Mouse (Mus musculus): ENCODE data around the gene Gm6583.

The Gm6583 gene

DNA sequence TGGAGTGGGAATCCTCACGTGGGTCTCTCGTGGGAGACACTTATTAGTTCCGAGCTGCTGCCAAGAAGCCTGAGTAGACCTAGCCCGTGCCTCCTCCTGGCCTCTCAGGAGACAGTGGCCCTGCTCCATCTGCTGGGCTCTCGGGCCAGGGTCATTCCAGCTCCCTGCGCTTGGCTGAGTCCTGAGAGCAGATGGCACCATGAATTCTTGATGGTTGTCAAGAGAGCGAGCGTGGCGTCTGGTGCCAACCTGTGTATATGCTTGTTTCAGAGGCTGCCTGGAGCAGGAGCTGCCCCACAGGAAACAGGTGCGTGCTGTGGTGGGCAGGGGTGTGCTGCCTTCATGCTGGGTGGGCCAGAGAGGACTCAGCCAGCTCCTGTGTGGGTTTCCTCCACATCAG is 12.8 kb upstream of the Gm6583 start:
- DNase-seq (ENCODE audit: low spot score in 2 of 2), result no peak

DNA sequence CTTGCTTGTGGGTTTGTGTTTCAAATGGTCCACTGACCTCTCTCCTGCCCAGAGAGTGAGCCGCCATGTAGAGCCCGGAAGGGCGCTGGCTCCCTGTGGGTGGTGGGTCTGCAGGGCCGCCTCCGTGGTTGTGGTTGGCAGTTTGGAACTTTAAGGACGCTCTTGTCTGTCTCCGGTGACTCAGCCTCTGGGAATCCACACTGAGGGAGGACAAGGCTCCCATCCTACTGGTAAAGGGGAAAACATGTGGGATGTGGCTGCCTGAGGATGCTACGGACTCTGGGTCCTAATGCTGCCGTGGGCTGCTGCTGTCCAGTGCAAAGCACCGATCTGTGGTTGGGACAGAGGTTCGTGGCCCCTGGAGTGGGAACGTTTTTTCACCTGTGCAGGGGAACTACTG is 12.1 kb upstream of the Gm6583 start:
- DNase-seq (ENCODE audit: low spot score in 2 of 2), result no peak

DNA sequence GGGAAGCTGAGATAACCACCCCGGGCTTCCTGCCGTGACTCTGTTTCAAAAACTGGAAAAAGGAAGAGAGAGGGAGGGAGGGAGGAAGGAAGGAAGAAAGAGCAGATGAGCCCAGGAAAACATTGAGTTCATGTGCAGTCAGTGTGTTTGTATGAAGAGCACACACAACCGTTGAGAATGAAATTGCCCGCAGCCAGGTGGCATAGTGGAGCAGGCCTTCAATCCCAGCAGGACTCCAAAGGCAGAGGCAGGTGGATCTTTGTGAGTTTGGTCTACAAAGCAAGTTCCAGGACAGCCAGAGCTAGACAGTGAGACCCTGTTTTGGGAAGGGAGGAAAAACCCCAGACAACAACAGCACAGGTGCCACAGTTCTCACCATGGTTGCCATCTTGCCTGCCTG is 11.5 kb upstream of the Gm6583 start:
- DNase-seq (ENCODE audit: low spot score in 2 of 2), result no peak

DNA sequence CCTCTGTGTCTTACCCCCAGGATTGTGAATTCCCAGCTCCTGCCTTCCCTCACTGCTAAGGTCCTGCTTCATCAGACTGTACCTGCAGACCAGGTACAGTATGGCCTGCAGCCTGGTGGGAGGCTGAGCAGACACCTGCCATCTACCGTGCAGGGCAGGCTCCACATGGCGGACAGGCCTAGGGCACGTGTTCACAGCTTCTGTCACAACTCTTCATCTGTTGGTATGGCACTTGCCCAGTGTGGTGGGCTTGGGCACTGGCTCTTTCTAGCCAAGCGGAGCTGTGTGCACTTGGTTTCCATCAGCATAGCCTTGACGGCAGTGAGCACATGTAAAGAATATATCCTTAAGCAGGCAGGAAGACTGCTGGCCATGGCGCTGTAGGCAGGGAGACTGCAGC is 11.0 kb upstream of the Gm6583 start:
- DNase-seq (ENCODE audit: low spot score in 2 of 2), result no peak

DNA sequence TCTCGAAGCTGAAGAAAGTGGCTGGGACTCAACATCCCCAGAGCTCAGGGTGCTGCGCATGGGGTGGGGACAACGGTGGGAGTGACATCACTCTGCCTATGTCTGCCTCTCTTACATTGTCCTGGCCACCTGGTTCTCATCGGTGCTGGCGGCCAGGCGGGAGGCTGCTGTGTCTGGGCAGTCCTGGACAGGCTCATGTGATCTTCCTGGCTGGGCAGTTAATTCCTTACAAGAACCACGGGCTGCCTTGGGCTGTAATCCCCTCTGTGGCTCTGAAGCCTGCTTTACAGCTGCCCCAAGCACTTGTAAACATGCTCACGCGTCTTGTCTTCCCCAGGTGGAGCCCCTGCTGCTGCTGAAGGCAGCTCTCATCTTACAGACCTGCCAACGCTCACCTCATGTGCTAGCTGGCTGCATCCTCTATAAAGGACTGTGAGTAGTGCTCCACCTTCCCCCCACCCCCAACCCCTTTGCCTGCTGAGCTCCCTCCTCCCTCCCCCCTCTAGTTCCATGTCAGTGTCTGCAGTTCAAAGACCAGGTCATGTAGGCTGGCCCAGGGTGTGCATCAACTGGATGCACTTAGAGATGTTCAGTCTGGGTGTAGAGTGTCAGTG is 8.5 kb upstream of the Gm6583 start:
- DNase-seq (ENCODE audit: low spot score in 2 of 2), result no peak

DNA sequence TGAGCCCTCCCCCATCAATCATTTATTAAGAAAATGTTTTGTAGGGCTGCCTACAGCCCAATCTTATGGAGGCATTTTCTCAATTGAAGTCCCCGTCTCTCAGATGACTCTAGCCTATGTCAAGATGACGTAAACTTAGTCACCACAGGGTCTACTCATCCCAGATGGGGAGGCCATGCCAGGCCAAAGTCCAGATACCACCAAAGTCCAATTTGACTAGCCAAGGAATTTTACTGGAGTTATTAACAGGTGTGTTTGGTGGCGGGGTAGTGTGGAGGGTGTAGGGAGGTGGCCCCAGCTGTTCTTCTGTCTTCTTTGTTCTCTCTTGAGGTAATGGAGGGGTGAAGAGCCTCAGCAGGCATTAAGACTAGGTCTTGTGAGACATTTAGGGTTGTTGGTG is 4.2 kb upstream of the Gm6583 start:
- no peak for DNase-seq (ENCODE audit: low spot score in 2 of 2)

DNA sequence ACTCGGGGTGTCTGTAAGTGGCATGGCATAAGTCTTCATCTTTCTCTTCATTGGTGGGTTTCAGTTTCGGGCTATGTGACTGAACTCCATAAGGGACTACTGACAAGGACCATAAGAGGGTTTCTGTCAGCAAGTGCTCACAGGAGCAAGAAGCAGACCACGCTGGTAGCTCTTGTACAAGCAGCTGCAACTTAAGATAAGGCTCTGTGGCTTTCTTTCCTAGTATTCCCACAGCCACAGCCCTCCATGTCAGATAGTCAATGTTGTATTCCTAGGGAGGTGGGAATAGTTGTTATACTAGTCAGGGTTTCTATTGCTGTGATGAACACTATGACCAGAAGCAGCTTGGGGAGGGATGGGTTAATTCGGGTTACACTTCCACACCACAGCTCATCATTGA is 3.7 kb upstream of the Gm6583 start:
- no peak for DNase-seq (ENCODE audit: low spot score in 2 of 2)

DNA sequence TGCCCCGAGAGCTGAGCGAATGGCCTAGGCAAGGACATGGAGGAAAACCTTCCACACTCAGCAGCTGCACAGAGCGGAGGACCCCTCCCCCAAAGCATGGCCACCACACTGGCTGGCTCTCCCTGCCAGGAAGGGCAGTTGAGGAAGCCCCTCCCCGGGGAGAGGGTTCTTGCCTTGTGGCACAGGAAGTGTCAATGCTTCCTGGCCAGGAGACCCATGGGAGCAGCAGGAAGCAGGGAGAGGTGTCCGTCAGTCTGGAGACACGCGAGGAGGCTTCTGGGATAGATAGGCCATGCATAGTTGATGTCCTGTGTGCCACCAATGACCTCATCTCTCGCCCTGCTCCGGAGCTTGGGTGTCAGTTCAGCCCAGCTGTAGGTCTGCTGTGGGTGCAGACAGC is 489 bp upstream of the Gm6583 start:
- no peak for DNase-seq (ENCODE audit: low spot score in 2 of 2)

DNA sequence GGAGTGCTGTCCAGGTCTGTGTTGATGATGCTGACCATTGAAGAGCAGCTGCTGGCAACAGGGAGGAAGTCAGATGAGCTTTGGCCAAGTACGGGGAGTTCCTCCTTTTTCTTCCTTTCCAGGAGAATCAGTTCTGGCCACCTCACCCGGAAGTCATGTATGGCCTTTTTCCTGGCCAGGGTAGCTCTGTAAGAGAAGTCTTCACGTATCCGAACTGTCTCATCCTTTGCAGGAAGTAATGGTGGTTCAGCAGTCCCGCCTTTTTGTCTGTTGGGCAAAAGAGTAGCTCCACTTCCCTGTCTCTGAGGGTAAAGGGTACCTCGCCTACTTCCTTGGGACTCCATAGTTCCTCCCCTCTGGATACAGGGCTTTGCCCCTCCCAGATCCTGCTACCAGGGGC is 340 bp downstream of the Gm6583 start:
- DNase-seq (ENCODE audit: low spot score in 2 of 2), result no peak

DNA sequence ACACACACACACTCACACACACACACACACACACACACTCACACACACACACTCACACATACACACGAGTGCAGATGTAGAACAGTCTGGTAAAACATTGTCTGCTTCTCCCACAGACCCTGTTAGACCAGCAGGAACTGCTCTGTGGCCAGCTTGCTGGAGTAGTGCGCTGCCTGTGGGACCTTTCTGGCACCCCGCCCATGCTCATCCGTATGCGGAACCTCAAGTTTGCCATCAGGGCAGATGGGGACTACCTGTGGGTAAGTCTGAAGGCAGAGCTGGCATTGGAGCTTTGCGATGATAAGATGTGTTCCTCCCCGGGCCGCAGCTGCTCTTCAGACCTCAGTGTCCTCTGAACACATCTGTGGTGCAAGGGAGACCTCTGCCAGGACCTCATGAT is 6.7 kb downstream of the Gm6583 start:
- no peak for DNase-seq (ENCODE audit: low spot score in 2 of 2)

DNA sequence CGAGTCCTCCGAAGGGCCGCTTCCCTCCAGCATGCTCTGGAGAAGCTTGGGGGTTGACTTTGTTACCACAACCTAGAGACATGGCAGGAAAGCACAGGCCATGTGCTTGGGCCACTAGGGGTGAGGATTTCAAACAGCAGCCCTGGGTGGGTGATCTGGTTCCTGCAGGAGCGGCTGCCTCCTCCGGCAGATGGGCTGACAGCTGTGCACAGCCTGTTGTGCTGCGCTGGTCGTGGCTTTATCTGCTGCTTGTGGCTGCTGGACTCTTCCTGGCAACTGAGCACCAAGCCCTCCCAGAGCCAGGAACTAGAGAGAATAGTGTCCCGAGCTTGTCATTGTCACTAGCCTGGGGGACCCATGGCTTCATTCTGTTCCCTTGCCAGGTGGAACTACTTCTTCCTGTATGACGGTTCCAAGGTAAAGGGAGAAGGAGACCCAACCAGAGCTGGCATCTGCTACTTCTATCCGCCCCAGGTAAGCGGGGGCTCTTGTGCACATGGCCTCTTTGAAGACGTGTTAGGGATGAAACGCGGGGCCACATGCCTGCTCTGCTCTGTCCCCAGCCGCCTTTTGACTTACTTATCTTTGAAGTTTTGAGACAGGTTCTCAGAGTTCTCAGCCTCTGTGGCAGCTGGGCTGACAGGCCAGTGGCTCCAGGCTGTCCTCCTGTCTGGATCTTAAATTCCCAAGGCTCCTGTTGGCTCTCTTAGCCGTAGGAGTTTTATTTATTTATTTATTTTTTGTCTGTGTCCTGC is 9.4 kb downstream of the Gm6583 start:
- no peak for DNase-seq (ENCODE audit: low spot score in 2 of 2)

DNA sequence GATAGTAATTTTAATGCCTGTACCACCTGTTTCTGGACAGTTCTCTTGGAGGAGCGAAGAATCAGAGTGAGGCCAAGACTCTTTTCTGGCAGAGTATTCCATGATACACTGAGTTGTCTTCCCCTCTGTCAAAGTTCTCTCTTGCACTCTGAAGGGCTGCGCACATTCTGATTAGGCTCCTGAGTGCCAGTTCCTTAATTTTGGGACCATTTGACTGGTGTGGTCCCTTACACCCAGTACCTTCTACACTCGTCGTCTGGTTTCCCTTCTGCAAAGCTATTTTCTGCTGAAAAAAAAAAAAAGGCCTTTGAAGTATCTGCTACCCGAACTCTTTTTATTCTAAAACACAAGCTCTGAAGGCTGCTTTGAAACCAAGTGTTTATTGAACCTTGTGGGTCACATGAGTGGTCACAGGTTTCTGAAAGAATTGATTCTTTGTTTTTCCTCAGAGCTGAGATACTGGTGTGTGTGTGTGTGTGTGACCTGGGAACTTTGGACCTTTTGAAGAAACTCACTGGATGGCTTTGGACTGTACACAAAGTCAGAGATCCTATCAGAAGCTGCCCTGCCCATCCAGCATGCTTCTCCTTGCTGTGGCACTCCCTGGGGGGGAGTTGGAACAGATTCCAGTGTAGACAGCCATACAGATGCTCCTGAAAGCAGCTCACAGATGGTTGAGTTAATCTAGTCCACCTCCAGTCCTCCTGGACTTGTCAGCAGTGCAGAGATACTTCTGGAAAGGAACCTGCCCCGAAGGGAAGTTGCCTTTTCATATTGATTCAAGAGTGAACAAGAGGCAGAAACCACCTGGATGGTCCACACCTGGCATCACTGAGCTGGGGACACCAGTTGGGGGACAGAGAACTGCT is 11.5 kb downstream of the Gm6583 start:
- DNase-seq (ENCODE audit: low spot score in 2 of 2), result no peak

DNA sequence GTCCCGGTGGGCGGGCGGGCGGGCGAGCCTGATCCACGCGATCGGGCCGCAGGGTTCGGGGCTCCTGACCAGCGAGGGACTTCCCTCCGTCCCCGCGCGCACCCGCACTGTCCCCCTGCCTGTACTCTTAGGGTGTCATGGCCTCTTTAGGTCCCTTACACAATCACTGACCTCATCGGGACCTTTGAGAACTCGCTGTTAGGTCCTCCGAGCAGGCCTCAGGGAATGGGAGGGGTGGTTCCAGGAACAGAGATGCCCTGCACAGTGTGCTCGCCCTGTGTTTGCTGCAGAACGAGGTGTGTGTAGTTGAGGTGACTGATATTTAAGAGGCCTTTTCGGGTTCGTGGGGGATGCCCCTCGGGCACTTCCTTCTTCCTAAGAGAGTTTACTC is 12.6 kb downstream of the Gm6583 start:
- DNase-seq (ENCODE audit: low spot score in 2 of 2), result no peak

DNA sequence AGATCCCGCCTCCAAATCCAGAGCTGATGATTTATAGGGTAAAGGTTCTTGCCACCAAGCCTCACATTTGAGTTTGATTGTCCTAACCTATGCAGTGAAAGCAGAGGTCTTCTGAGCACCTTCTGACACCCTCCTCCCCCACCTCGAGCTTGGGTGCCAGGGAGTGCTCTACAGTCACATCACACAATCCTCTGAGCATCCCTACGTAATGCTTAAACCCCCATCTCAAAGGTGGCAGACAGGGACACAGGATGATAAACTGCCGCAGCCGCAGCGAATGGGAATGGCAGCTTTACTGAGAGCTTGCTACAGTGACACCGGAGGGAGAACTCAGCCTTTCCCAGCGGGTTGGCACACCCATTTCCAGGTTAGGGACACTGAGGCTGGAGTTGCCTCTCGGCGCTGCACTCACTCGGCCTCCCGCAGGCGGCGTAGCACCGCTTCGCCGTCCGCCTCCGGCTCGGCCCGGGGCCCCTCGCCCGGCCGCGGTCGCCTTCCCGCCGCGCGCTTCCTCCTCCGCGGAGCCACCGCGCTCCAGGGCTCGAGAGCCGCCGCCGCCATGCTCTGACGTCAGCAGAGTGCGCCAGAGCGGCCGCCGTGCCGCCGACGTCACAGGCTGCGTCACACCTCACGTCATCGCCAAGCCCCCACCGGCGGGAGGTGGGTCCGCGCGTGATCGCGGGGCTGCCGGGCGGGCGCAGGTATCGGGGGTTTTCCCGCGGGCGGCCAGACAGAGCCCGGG is 13.2 kb downstream of the Gm6583 start, which contains the start of the genes Srrd and Hps4:
Gene Srrd, minus strand, starts transcription at position 578 of the 742 bp plus-strand sequence.
Gene Hps4, plus strand, starts transcription at position 621 of the 742 bp plus-strand sequence.
- peak; percentile 78 to 79 for DNase-seq (ENCODE audit: low spot score in 2 of 2)

DNA sequence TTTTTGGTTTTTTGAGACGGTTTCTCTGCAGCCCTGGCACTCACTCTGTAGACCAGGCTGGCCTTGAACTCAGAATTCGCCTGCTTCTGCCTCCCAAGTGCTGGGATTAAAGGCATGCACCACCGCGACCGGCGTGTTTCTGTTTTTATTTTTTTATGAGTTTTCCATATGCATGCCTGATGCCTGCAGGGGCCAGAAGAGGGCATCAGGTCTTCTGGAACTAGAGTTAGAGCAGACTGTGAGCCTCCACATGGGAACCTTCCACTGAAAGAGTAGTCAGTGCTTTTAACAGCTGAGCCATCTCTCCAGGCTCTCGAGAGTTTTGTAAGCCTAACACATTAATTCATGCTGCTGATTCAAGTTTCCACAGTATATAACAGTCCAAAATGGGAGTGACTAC is 16.6 kb downstream of the Gm6583 start:
- no peak for DNase-seq (ENCODE audit: low spot score in 2 of 2)

DNA sequence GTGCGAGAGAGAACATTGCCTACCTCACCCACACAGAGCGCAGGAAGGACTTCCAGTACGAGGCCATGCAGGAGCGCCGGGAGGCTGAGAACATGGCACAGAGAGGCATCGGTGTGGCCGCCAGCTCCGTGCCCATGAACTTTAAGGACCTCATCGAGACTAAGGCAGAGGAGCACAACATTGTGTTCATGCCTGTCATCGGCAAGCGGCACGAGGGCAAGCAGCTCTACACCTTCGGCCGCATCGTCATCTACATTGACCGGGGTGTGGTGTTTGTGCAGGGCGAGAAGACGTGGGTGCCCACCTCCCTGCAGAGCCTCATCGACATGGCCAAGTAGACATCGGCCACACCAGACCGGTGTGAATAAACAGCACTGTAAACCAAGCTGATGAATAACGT is 18.8 kb downstream of the Gm6583 start:
- no peak for DNase-seq (ENCODE audit: low spot score in 2 of 2)

DNA sequence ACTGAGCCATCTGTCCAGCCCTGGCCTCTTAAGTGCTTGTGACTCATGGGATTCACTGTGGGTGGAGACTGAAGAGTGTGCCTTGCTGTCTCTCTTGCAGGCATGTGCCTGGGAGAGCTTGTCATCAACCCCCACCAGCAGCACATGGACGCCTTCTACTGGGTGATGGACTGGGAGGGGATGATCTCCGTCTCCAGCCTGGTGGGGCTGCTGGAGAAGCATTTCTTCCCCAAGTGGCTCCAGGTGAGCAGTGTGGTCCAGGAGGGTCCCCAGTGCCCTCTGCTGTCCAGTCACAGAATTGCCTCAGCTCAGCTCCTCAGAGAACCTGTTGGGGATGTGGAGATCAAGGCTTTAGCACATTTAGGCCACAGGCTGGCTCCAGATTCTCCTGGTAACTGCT is 20.4 kb downstream of the Gm6583 start:
- DNase-seq (ENCODE audit: low spot score in 2 of 2), result peak; percentile 32 to 34

DNA sequence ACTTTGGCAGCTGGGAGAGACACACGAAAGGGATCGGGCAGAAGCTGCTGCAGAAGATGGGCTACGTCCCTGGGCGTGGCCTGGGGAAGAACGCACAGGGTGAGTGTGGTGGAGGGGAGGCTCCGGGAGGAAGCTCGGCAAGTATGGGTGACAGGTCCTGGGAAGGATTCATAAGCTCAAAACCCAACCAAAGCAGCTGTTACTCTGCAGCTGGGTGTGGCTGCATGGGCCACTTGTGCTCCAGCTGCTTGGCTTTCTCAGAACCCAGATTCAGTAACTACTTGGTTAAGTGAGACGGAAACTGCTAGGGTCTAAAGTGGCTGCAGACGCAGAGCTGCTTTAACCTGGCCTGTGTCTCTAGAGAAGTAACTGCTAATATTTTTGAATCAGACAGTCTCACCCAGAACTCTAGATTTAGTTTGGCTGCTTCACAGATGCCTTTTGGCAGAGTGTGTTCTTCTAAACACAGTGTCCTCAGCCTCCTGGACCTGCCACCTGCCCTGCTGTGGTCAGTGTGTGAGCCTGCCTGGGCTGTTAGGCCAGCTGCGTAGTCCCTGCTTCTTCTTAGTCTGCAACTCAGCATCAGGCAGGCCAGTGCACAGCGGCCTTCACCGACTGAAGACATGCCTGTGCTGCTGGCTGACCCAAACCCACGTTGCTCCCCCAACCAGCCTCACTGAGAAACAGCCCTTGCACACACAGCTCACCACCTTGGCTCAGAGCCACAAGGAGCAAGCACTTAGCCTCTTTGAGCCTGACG is 25.8 kb downstream of the Gm6583 start:
- no peak for DNase-seq (ENCODE audit: low spot score in 2 of 2)

DNA sequence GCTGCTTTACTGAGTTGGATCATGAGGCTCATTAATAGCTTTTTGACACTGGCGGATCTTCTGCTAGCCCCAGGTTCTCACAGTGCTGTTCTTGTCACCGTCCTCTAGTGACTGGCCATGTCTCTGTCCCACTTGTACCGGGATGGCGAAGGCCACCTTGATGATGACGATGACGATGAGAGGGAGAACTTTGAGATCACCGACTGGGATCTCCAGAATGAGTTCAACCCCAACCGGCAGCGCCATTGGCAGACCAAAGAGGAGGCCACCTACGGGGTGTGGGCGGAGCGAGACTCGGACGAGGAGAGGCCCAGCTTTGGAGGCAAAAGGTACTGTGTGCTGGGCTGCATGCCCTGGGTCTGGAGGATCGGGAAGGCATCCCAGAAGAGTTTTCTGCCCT is 28.0 kb downstream of the Gm6583 start:
- DNase-seq (ENCODE audit: low spot score in 2 of 2), result no peak

DNA sequence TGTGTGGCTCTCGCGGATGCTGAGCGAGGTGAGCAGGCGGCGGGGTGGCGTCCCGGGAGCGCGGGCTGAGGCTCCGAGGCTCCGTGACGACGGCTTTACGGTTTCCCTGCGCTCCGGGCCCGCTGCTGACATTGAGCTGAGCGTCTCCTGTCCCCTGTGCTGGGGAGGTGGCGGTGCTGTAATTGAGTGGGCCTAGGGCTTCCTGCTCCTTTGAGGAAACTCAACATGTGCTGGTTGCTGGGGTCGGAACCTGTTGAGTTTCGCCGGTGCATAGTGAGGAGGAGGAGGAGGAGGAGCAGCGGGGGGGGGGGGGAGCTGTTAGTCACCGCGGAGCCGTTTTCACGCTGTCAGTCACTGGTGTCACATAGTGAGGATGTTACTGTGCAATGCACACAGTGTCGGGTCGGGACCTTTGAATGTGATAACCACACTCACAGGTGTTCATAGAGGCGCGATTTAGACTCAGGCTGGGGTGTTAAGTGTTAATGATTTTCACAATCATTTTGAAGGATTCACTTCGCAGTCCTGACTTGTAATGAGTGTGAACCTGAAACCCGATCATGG is 29.3 kb downstream of the Gm6583 start:
- DNase-seq (ENCODE audit: low spot score in 2 of 2), result no peak
